Mouse (Mus musculus) cortical plate, adult 2 months (tissue): ENCODE measurements around the gene Scrg1.

ENCODE experiments used
- CTCF ChIP-seq: fragments of 200-500 bp; IDR thresholded peaks from 2 replicates; pipeline ENCODE4 v1.5.1; 2011; ENCODE audit warnings: mild to moderate bottlenecking, control low read depth, low read length; ENCODE audit not compliant: insufficient read depth; ENCODE audit errors: extremely low read depth
- POLR2A ChIP-seq: fragments of 200-500 bp; IDR thresholded peaks from 2 replicates; pipeline ENCODE4 v1.6.1; 2011; ENCODE audit warnings: mild to moderate bottlenecking, low read length, control low read depth; ENCODE audit not compliant: insufficient read depth; ENCODE audit errors: extremely low read depth

- TF ChIP-seq POLR2A: no peak
- TF ChIP-seq CTCF: no peak
Observed at GRCm38 (mm10) chr8:57498847-57499511, 43.3 kb downstream of the Scrg1 start.
